Mouse (Mus musculus) R1 (cell line): Measurements from ENCODE around the gene Muc5b.
"Not testable (repeated sequence)": the region's sequence is repeated elsewhere in the genome, so short reads cannot be mapped to it uniquely, and the experiment has no call there.

Experiments used
- DNase-seq: peaks from one replicate; pipeline ENCODE4 v3.0.0-alpha.2; 2018; ENCODE audit warnings: low read depth, low spot score

Gene Muc5b

DNA sequence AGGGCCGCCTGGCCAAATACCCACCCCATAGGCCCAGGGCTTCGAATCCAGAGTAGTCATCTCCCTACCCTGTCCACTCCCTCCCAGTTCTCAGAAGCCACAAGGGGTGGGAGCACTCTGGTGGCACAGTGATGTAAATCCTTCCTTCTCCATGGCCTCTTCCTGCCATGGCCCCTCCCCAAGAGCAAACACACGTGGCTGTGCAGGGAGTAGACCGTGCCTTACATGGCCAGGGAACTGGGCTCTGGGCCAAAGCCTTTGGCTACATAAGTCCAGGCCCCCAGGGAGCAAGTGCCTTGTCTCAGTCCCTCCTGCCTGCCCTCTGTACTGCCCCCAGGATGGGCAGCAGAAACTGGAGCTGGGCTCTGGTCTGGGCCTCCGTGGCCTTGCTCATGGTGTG lies at the start of gene Muc5b:
Muc5b (plus strand) TSS at position 292 of the 400 bp plus-strand sequence.
- DNase-seq = no peak

DNA sequence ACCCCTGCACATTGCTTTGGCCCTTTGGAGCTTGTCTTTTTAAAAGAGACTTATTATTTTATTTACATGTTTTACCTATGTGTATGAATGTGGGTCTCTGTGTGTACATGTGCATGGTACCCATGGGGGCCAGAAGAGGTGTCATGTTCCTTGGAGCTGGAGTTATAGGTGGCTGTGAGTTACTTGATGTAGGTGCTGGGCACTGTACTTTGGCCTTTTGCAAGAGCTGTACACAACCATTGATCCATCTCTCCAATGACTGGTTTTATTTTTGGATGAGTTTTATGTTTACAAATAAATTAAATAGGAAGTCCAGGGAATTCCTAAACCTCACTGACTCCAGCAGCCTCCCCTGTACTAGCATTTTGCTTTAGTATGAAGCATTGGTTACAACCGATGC lies 44.6 kb upstream of the Muc5b start:
- no peak for DNase-seq

DNA sequence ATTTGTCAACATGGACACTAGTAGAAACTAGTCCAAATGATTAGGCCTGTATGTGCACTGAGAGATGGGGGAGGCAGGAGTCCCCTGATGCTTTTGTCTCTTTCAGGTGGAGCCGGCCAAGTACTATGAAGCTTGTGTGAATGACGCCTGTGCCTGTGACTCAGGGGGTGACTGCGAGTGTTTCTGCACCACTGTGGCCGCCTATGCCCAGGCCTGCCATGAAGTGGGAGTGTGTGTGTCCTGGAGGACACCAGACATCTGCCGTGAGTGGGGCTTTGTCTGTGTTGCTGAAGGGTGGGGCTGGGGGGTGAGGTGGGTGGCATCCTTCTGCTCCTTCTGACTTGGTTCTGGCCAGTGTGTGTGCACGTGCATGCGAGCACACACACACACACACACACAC lies 35.7 kb upstream of the Muc5b start:
- no peak for DNase-seq

DNA sequence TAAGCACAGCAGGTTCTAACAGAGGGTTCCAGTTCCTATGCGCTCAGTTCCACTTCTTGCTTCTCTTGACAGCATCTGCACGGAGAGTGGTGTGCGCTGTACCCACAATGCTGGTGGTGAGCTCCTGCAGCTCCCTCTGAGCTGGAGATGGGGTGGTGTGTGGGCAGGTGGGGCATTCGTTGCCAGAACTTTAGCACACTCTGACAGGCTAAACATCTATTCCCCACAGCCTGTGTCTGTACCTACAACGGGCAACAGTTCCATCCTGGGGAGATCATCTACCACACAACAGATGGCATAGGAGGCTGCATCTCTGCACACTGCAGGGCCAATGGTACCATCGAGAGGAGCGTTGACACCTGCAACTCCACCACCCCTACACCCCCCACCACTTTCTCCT lies 33.5 kb upstream of the Muc5b start:
- DNase-seq = no peak

GRCm38 (mm10) chr7:141807823-141808222 lies 31.0 kb upstream of the Muc5b start:
- DNase-seq = not testable (repeated sequence)

GRCm38 (mm10) chr7:141809933-141810332 lies 28.9 kb upstream of the Muc5b start:
- not testable (repeated sequence) for DNase-seq

DNA sequence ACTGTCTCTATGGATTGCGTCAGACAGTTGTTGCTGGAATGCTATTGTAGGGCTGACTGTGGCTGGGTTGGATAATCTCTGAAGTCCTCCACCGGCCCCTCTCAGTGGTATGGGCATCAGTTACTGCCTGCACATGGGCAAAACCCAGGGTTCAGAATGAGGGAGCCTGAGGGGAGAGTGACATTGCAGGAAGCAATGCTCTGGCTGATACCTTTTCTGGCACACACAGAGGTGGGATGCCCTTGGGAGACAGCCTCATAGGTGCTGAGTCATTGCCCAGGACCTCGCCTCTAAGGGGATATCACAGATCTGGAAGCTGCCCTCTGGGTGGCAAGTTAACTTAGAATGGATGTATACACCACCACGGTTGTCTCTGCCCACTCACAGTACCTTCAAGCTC lies 25.5 kb upstream of the Muc5b start:
- no peak for DNase-seq

DNA sequence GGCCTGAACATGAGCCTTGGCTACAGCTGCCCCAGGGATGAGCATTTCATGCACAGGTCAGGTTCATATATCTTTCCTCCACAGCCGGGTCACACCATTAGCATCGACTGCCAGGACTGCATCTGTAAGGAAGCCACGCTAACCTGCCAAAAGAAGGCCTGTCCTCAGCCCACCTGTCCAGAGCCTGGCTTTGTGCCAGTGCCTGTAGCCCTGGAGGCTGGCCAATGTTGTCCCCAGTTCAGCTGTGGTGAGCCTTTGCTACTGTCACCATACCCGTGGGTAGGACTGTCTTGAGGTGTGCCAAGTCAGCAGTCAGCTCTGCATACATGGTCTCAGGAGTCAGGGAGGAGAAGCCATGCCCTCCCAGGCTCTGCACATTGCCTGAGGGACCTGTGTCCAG lies 23.5 kb upstream of the Muc5b start:
- no peak for DNase-seq

- DNase-seq = no peak
These were observed 21.4 kb upstream of the Muc5b start for GRCm38 (mm10) chr7:141817355-141818075.

DNA sequence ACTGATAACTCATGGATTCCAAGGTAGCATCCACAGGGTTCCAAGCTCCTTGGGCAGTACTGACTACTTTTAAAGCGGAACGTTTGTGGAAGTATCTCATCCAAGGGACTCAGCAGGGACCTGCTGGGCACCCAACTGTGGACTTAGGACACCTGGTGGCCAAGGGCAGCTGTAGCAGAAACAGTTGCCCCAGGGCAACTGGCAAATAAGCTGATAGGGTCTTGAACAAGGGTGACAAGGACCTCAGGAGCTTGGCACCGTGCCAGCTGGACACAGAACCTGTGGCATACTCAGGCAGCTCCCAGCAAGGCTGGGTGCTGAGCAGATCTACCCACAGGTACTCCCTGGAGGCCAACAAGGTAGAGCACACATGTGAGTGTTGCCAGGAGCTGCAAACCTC lies 20.6 kb upstream of the Muc5b start:
- DNase-seq = no peak

GRCm38 (mm10) chr7:141822582-141823261 lies 16.1 kb upstream of the Muc5b start:
- no peak for DNase-seq

- no peak for DNase-seq
These were observed 15.2 kb upstream of the Muc5b start for GRCm38 (mm10) chr7:141823699-141824098.

DNA sequence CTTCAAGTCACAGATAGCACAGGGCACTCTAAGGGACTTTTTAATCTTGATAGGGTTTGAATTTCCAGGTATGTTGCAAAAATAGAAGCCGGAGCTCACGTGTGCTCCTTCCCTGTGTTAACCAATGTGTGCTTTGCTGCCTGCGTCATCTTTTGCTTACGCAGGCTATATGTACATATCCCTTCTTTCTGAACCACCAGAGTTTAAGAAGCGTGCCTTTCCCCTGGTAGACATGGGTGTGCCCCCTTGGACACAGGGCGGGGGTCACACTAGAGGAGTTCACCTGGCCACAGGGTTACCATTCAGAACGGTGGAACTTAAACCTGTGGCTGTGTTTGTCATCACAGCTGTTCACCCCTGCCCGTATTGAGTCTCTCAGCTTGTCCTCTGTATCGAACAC lies 14.5 kb upstream of the Muc5b start:
- DNase-seq = no peak

DNA sequence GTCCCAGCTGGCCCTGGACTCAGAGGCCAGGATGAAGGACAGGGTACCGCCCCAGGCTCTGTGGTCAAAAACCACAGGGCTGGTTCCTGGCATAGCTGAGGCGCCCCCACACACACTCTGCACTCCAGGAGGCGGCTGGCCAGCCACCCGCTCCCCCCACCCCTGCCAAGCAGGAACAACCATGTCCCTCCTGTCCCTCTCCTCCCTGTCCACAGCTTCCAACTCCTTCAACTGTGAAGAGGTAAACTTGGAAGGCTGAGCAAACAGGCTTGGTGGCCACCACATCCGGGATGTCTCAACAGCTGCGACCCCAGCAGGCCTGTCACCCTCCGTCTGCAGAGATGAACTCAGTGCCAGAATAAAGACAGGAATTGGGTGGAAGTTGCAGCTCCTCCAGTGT lies 2.9 kb upstream of the Muc5b start:
- DNase-seq = no peak

GRCm38 (mm10) chr7:141836423-141836822 lies 2.4 kb upstream of the Muc5b start:
- no peak for DNase-seq

DNA sequence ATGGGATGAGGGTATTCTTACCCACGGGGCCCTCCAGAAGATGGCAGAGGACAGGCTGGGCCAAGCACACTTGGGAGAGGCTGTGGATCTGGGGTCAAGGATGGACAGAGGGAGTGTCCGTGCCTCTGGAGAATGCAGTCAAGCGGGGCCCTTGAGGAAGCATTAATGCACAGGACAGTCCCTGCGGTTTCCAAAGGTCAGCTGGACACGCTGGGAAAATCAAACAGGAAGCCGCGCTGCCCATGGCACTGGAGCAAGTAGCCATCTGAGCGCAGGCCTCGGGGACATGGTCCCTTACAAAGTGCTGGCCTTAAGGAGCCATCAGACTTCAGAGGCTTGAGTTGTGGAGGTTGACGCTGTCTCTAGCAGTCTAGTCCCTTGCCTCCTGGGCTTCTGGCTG lies 1.5 kb downstream of the Muc5b start:
- DNase-seq = no peak

GRCm38 (mm10) chr7:141861046-141861445 lies 22.2 kb downstream of the Muc5b start:
- no peak for DNase-seq

DNA sequence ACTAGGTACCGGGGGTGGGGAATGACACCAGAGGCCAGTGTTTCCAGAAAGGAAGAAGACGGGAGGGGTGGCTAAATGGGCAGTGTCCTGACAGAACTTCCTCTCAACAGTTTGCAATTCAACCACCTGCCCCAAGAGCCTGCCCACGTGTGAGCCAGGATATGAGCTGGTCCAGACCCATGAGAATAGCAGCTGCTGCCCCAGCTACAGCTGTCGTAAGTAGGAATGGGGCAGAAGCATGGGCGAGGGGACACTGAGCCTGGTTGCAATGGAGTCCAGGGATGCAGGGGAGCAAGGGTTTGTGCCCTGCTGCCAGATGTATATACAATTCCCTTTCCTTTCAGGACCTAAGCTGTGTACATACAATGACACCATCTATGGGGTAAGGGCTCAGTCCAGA lies 30.8 kb downstream of the Muc5b start:
- DNase-seq = no peak

- no peak for DNase-seq
These were observed 31.7 kb downstream of the Muc5b start for GRCm38 (mm10) chr7:141870553-141870952.

DNA sequence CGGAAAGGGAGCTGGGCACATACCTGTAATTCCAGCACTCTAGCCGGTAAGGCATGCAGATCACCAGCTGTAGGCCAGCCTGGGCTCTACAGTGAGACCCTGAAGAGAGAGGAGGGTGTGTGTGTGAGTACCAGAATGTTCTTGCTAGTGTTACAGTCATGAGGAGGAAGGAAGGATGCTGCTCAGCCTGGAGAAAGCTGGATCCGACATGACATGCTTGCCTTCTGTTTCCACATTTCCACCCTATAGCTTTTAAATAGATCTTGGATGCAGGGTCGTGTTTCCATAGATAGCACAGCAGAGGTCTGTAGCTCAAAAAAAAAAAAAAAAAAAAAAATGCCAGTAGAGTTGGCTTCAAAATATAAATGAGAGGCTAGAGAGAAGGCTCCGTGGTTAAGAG lies 36.0 kb downstream of the Muc5b start:
- DNase-seq = no peak

DNA sequence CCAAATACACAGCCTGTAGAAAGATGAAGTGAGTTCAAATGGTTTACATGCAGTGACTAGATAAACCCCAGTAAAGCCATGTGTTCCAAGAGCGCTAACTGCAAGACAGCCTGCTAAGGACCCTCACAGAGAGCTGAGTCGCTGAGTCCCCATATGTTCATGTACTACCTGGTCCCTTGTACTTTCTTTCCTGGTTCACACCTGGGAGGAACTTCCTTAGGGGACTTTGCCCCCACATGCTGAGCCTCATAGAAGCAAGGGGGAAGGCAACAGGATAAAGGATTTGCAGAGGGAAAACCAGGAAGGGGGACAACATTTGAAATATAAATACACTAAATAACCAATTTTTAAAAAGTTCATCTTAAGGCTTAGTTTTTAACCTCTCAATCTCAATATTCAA lies 39.9 kb downstream of the Muc5b start:
- no peak for DNase-seq

DNA sequence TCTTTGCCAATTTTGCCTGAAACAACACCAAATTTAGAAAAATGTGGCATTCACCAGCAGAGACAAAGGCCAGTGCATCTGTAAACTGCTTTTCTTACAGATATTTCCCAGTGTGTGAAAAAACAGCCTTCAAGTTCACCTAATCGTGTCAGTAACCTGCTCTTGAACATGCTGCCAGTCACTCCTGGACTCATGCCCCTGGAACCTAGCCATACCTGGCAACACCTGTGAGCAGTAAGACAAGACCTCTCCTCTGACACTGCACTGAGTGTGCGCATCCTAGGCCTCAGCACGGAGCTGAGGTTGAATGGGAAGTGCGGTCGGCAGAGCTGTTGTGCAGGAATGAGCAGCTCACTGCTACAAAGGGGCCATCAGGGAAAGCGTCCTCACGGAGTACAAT lies 53.3 kb downstream of the Muc5b start:
- no peak for DNase-seq

- DNase-seq = no peak
These were observed 63.0 kb downstream of the Muc5b start for GRCm38 (mm10) chr7:141901825-141902224.
